ENCODE assay signal across 8 mouse cellular contexts in the genomic region with DNA sequence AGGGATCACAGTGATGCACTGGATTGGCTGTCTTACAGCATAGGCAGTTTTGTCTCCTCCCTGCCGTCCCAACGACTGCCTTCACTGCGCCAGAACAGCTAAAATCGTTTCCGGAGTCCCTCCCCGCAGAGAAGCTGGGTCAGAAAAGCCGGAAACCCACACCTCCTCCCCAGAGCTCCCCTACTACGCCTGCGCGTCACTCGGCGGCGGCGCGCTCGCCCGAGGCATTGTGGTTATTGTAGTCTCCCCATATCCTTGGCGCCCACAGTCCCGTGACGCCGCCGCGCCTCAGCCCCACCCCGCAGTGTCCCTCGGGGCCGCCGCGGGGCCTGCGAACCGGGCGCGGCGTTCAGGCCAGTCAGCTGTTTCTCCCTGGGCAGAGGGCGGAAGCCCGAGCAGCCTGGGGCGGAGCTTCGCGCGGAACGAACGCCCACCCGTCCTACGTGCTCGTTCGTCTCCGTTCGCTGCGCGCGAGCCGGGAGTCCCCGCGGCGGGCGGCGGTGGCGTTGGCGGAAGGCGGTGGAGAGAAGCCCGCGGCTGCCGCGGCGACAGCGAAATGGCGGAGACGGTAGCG. TPM values are rescaled to one million over a fixed set of nuclear protein-coding genes. Genes with fewer than 3 reads are reported as not detected.
A peak's percentile ranks its signal among the peaks of the same experiment; 100 is the strongest.
DNase-seq lines count a peak whose midpoint lies in the region; ATAC-seq and TF ChIP-seq lines count a peak whose summit lies in the region.

A gene (plus strand): TSS at position 256 of the 574 bp plus-strand sequence.

- peak within 1 kb of the TSS; percentile 92 for H3K4me3 ChIP-seq in G1E (ENCODE audit: low read depth, low read length)
- H3K4me3 ChIP-seq in forebrain, postnatal 0 days (ENCODE audit: low read depth, low read length) = peak within 1 kb of the TSS; percentile 96
- H3K4me3 ChIP-seq in lung, embryonic 15.5 days = peak within 1 kb of the TSS; percentile 100

- no peaks in the 10 kb centered on the region for H3K27me3 ChIP-seq in G1E (ENCODE audit: insufficient read depth, low read length)
- H3K27me3 ChIP-seq in forebrain, postnatal 0 days (ENCODE audit: insufficient read depth, low read length) = no peaks in the 10 kb centered on the region
- no peaks in the 10 kb centered on the region for H3K27me3 ChIP-seq in lung, embryonic 15.5 days

- peaks cover 16% of the 10 kb centered on the region for H3K36me3 ChIP-seq in G1E (replicated peaks)
- H3K36me3 ChIP-seq in forebrain, postnatal 0 days (ENCODE audit: insufficient read depth) = no peaks in the 10 kb centered on the region
- H3K36me3 ChIP-seq in lung, embryonic 15.5 days = 0 out of 2 replicates have a peak, but pooled peaks cover 1% of the 10 kb centered on the region

- H3K4me2 ChIP-seq in forebrain, postnatal 0 days (ENCODE audit: low read depth) = peak within 1 kb of the TSS; percentile 56
- H3K4me2 ChIP-seq in lung, embryonic 15.5 days = peak within 1 kb of the TSS; percentile 75

- H3K27ac ChIP-seq in forebrain, postnatal 0 days (ENCODE audit: low read depth, low read length) = peak within 1 kb of the TSS; percentile 99
- peak within 1 kb of the TSS; percentile 99 for H3K27ac ChIP-seq in lung, embryonic 15.5 days

- ATAC-seq in G1E (ENCODE audit: extremely low read depth, insufficient number of reproducible peaks, low FRiP score, poor library complexity, severe bottlenecking) = peak; percentile 94
- ATAC-seq in forebrain, postnatal 0 days = peak; percentile 97
- ATAC-seq in lung, embryonic 15.5 days (ENCODE audit: borderline replicate concordance, extremely low read depth, low FRiP score, low TSS enrichment) = peak; percentile 98

- no peak for TF ChIP-seq CTCF in G1E (IDR thresholded peaks at IDR 0.05; ENCODE audit: low read depth, low read length)
- no peak; the same call in 1 of the 2 replicates for TF ChIP-seq CTCF in forebrain, postnatal 0 days (IDR thresholded peaks at IDR 0.05; ENCODE audit: low read depth)

- no peaks in the 10 kb centered on the region for H3K9me3 ChIP-seq in G1E (replicated peaks)
- H3K9me3 ChIP-seq in forebrain, postnatal 0 days (ENCODE audit: low read length) = no peaks in the 10 kb centered on the region
- H3K9me3 ChIP-seq in lung, embryonic 15.5 days = no peaks in the 10 kb centered on the region

- WGBS in forebrain, postnatal 0 days = under 1% methylated on average over 68 of the region's 68 CpGs
- under 1% methylated on average over 68 of the region's 68 CpGs for WGBS in lung, embryonic 15.5 days

- H3K4me1 ChIP-seq in G1E (ENCODE audit: insufficient read depth, low read depth, low read length) = peaks cover 49% of the 10 kb centered on the region
- no peaks in the 10 kb centered on the region for H3K4me1 ChIP-seq in forebrain, postnatal 0 days (ENCODE audit: insufficient read depth)
- H3K4me1 ChIP-seq in lung, embryonic 15.5 days = peaks cover 9% of the 10 kb centered on the region

- peak within 1 kb of the TSS; percentile 93 for H3K9ac ChIP-seq in forebrain, postnatal 0 days
- H3K9ac ChIP-seq in lung, embryonic 15.5 days = peak within 1 kb of the TSS; percentile 97

- peak; percentile 89 for DNase-seq in G1E (ENCODE audit: low spot score)
- peak; percentile 95 to 97 for DNase-seq in cerebellum, adult 18-20 months
- peak; percentile 98 for DNase-seq in forebrain, postnatal 0 days
- peak; percentile 98 for DNase-seq in heart, postnatal 4 days
- peak; percentile 96 to 97 for DNase-seq in layer of hippocampus, adult 8-10 months (ENCODE audit: low spot score in 2 of 2)
- peak; percentile 98 for DNase-seq in ovary, adult 18-20 months (ENCODE audit: low spot score)
- peak; percentile 94 to 96 for DNase-seq in thymus, postnatal 10 days (ENCODE audit: low spot score in 2 of 2)

RNA-seq across cellular contexts. Expression of the gene that starts here (rescaled TPM):
- total RNA-seq in G1E (2014; fragmentation: Nextera tagmentation) (577 and 618 TPM in 2 replicates), G1E (2017) (250 and 278 TPM in 2 replicates)
- 272 and 292 TPM in 2 replicates for polyA plus RNA-seq in G1E (2012)
- 124 and 139 TPM in 2 replicates for total RNA-seq in forebrain, postnatal 0 days (2014; rRNA removed)
- 331 and 335 TPM in 2 replicates for polyA plus RNA-seq in forebrain, postnatal 0 days (2015; fragmentation: Nextera tagmentation; extraction: Ambion mirVana)
- total RNA-seq in heart, postnatal 4 days (2021) = 100 to 1,000 TPM; 211 to 223 TPM
- 100 to 1,000 TPM; 176 to 202 (median 187) TPM for total RNA-seq in layer of hippocampus, adult 8-10 months (2022)
- 402 and 407 TPM in 2 replicates for polyA plus RNA-seq in lung, embryonic 15.5 days (2015; fragmentation: Nextera tagmentation; extraction: Ambion mirVana)

Comparison
In these comparisons a context has a peak if more than half of its experiments do, and no peak if none do; other contexts are left out.
1. Peak in every context shown above with its lines: DNase-seq, ATAC-seq, H3K4me3 ChIP-seq and H3K27ac ChIP-seq.